Mouse (Mus musculus) left cerebral cortex, postnatal 36 days (tissue): ENCODE results near the gene Ciapin1. TPM values are rescaled to one million over a fixed set of nuclear protein-coding genes. Genes with fewer than 3 reads are reported as not detected.
"Not testable (repeated sequence)": the region's sequence is repeated elsewhere in the genome, so short reads cannot be mapped to it uniquely, and the experiment has no call there.

Source experiments
- DNase-seq, 2 experiments: peaks; one replicate each; pipeline ENCODE4 v3.0.0; 2021 to 2022; ENCODE audit warnings: low spot score in 2 of 2, mixed read lengths in 1 of 2
- intact Hi-C: fragments of 180-260 bp; cut with DNase I; formaldehyde crosslinking; loops from one replicate; pipeline ENCODE4 v1.15.1; 2025
- total RNA-seq, 2 experiments: library from RNA; stranded (reverse); gene quantifications; 2 replicates each; pipeline ENCODE4 v1.2.3; 2021

Ciapin1 gene
- total RNA-seq, 2 experiments from 2014 or later, result 67.6 to 73.5 TPM

DNA sequence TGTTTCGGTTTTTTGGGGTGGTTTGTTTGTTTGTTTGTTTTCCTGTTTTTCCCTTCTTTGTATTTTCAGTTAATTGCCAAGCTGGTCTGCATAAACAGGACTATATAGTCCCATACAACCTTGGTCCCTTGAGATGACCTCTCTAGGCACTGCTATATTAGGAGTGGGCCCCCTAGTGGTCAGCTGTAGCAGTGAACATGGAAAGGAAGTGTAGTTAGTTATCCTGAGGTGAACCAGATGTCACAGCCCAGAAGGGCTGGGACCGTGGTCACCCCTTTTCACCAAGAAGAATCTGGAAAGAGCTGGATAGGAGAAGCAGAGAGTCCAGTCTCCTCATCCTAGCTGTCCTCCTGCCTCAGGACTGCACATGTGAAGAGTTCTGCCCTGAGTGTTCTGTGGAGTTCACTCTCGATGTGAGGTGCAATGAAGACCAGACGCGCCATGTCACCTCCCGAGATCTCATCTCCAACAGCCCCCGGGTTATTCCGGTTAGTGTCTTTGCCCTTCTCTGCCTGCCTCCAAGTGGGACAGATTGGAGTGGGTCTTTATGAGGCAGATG, 23.3 kb upstream of the Ciapin1 start:
- peak in 1 of 2 experiments; percentile 40 for DNase-seq
- intact Hi-C loops, result no loop called here

DNA sequence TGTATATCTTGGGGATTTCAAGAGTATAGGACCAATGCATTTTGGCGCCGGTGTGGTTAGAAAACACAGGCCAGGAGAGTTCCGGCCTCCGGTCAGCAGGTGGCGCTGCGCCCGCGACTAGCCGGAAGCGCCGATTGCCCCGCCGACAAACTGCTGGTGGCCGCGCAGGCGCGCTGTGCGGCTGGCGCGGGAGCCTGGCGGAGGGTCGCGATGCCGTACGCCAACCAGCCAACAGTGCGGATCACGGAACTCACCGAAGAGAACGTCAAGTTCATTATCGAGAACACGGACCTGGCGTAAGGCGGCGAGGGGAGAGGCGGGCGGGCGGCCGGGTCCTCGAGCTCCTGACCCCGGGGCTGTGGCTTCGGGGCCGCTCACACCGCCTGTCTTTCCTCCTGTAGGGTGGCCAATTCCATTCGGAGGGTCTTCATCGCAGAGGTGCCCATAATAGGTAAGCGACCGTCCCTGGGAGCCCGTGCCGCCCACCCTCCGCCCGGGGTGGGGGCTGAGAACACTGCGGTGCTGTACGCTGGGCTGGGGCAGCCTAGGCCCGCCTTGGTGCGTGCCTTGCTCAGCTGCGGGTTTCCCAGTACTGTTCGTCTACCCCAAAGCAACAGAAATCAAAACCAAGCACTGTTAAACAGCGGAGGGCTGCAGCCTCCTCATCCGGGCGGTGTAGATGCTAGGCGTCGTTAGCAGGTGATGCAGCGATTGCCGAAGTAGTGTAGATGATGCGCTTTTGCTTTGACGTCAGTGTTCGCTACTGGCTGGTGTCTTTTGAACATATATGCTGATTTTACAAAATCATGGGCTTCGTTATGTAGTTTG, 19.4 kb upstream of the Ciapin1 start, which contains the start of gene Polr2c:
Polr2c (plus strand) TSS at position 105 of the 828 bp plus-strand sequence.
- intact Hi-C loops, result no loop called here
- DNase-seq, result peak; percentile 91 to 92

- intact Hi-C loops, result no loop called here
- no peak for DNase-seq
Observed at GRCm38 (mm10) chr8:94857011-94857345, 18.8 kb upstream of the Ciapin1 start.

DNA sequence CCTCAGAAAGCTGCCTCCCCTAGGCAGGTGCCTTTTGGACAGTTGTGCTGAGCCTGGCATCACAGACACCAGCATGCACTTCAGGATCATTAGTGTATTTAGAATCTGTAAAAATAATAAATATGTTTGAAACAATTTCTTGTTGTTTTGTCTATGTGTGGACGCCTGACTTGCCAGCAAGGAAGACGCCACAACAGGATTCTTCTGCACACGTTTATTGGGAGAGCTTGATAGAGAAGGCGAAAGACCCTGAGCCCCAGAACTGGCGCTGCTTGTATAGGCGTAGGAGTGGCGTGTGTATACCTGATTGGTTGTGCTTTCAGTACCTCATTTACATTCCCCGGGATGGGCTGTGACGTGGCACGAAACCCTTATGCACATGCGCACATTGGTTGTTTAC, 16.6 kb upstream of the Ciapin1 start:
- DNase-seq, intact Hi-C loops: not testable (repeated sequence)

DNA sequence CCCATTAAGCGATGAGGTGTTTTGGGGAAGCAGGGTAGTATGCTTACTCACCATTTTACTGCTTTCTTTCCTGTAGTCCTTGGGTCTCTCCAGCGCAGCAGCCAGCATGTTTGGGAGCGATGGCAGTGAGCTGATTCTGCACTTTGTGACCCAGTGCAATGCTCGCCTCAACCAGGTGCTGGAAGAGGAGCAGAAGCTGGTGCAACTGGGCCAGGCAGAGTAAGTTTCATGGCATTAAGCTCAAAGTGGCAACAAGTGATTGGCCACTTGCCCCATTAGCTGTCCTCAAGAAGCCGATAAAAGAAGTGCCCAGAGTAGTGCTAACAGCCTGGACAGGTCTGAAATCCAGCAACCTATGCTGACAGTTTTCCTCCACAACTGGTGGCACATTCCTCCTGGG, 11.9 kb upstream of the Ciapin1 start:
- DNase-seq, result no peak

DNA sequence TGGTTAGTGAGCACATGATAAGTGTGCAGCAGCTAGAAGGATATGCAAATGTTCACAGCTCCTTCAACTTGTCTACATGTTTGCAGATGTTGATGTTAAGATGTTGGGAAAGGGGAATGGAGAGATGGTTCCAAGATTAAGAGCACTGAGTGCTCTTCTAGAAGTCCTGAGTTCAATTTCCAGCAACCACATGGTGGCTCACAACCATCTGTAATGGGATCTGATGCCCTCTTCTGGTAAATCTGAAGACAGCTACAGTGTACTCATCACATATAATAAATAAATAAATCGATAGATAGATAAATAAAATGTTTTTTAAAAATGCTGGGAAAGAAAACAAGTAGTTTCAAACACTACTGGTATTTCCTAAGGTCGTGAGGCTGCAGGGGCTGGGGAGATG, 3.0 kb upstream of the Ciapin1 start:
- intact Hi-C loops, result no loop called here
- DNase-seq, result no peak

More for the DNA sequence above, 11.9 kb upstream of the Ciapin1 start:
- intact Hi-C loops, result no loop called here

DNA sequence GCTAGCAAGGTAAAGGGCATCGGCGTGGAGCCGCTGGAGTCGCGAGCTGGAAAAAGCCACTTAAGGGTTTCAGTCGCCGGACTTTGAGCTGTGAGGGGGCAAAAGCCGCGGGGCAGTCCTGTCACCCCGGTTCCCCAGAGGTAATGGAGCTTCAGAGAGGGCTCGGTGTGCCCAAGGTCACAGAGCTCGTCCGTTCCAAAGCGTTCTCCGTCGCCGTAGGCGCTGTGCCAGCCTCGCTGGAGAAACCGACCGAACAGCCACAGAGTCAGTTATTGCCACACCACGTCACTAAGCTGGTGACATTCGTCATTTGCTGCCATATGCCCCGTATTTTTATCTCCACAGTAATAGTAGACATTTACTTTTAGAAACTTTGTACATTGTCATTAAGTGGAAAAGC, 442 bp upstream of the Ciapin1 start:
- intact Hi-C loops, result no loop called here
- DNase-seq, result no peak

DNA sequence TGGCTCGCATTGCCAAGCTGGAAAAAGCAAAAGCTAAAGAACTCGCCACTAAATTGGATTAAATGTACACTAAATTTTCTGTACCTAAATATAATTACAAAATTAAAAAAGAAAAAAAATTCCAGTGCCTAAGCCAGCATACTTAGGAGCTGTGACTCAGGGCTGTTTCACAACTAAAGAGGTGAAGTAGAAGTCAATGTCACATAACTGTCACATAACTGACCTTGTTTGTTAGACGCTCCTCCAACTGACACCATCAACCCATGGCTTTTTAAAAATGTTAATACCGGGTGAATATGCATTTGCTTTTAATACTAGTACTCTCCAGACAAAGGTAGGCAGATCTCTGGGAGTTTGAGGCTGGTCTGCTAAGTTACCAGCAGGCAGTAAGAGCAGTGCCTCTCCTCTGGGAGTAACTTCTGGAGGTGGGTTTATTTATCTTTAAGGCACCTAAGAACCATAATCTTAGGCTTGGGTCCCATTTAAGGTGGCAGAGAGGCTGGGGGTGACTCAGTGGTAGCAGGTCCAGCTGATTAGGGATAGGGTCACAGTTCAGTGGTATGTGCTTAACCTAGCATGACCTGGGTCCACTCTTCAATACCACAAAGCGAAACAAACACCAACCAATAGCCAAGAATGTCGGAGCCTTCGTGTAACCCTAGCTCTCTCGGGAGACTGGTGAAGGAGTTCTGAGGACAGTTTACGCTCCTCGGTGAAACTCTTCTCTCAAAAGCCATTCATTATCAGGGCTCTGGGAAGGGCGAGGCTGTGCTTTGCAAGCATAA, 1.5 kb downstream of the Ciapin1 start:
- DNase-seq, result no peak
- intact Hi-C loops, result no loop called here

DNA sequence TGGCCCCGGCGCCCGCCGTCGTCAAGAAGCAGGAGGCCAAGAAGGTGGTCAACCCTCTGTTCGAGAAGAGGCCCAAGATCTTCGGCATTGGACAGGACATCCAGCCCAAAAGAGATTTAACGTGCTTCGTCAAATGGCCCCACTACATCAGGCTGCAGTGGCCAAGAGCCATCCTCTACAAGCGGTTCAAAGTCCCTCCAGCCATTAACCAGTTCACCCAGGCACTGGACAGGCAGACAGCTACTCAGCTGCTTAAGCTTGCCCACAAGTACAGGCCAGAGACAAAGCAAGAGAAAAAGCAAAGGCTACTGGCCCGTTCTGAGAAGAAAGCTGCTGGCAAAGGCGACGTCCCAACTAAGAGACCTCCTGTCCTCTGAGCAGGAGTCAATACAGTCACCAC, 2.4 kb downstream of the Ciapin1 start:
- DNase-seq, intact Hi-C loops: not testable (repeated sequence)

GRCm38 (mm10) chr8:94833901-94834405, 4.2 kb downstream of the Ciapin1 start:
- DNase-seq, intact Hi-C loops: not testable (repeated sequence)

- intact Hi-C loops, result no loop called here
- no peak for DNase-seq
Observed at GRCm38 (mm10) chr8:94828284-94828683, 9.9 kb downstream of the Ciapin1 start.

GRCm38 (mm10) chr8:94826210-94826609, 11.9 kb downstream of the Ciapin1 start:
- DNase-seq, result no peak
- intact Hi-C loops, result no loop called here

DNA sequence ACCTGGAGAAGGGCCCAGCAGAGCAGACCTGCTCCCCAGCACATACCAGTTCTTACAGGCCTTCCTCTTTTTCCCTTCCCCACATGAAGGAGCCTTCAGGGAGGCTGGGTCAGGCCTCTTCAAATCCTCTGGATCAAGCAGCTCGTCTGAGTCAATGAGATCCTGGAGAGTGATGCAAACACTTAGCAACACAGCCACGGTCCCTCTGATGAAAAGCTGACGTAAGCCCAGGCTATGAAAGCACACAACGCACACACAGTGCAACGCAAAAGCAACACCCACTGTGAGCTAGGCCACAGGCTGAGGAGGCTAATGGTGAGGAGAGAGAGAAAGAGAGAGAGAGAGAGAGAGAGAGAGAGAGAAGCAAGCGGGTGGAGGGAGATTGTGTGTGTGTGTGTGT, 13.0 kb downstream of the Ciapin1 start:
- intact Hi-C loops, result no loop called here
- no peak for DNase-seq

- intact Hi-C loops, result no loop called here
Observed at GRCm38 (mm10) chr8:94822637-94823560, 15.3 kb downstream of the Ciapin1 start.

DNA sequence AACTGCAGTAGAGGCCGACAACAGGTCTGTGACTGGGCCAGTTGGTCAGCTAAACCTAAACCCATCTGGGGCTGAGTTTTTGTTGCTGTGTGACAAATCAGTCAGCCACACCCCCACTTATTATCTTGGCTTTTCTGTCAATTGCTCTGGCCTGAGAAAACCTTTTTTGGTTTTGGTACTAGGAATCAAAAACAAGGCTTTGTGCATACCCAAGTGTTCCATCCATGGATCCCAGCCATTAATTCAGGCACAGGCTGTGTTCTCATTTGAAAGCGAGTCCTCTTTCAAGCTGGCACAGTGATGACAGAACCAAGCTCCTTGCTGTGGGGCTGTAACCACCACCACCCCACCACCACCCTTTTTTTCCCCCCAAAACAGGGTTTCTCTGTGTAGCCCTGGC, 16.8 kb downstream of the Ciapin1 start:
- intact Hi-C loops, result no loop called here
- DNase-seq, result no peak

More at GRCm38 (mm10) chr8:94822637-94823560, 15.3 kb downstream of the Ciapin1 start:
- peak; percentile 51 to 60 for DNase-seq

DNA sequence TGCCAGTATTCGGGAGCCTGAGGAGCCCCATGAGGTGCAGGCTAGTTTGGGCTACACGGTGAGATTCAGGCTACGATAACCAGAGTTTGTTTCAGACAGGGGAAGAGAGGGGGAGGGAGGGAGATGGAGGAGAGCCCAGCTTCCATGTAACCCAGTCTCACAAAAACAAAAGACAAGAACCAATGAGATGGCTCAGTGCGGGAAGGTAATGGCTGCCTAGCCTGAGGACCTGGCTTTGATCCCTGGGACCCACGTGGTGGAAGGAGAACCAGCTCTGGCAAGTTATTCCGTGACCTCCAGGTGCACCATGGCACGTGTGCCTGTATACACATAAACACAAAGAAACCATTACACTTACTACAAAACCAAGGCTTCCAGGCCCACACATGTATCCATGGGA, 17.6 kb downstream of the Ciapin1 start:
- no peak for DNase-seq
- intact Hi-C loops, result no loop called here

DNA sequence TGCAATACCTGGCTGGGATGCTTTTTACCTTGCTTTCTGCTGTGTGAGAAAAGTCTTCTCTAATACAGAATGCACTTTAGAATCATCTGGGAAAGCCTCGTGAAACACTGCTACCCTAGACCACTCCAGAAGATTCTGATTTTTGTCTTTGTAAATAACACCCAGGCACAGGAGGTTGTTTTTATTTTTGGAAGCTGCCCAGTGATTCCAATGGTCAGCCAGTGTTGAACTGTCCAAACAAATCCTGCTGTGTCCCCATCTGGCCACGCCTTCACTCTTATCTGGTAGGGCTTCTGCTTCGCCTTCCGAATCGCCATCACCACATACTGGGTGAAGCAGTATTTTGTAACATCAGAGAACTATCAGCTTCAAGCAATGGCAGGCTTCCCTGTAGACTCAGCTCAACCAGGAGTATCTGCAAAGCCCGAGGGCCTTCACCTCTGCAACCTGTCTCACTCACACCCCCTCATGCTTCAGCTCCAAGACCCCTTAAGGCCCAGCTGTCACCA, 18.4 kb downstream of the Ciapin1 start:
- DNase-seq, result no peak
- intact Hi-C loops, result loop anchor here (10.0 kb wide), 1 partner anchor 215 kb away; the partner anchor contains the start of genes Fam192a and Rspry1

- DNase-seq, result no peak
- intact Hi-C loops, result loop anchor here (1.0 to 10.0 kb wide), 2 partner anchors 114 to 213 kb away; partner anchors contain the start of genes Fam192a and Rspry1
Observed at GRCm38 (mm10) chr8:94817933-94818332, 20.2 kb downstream of the Ciapin1 start.

GRCm38 (mm10) chr8:94814556-94814955, 23.6 kb downstream of the Ciapin1 start:
- intact Hi-C loops, result loop anchor here (5.0 to 10.0 kb wide), 2 partner anchors 42 to 210 kb away; partner anchors contain the start of genes Cx3cl1, Fam192a and Rspry1
- DNase-seq, result no peak
